Mouse (Mus musculus) cerebellum, postnatal 10 days (tissue): ENCODE measurements around the gene Evc2.

ENCODE experiments used
- DNase-seq, 2 experiments: peaks; one replicate each; pipeline ENCODE4 v3.0.0; 2021; ENCODE audit warnings: mixed read lengths in 2 of 2

Evc2 gene

DNA sequence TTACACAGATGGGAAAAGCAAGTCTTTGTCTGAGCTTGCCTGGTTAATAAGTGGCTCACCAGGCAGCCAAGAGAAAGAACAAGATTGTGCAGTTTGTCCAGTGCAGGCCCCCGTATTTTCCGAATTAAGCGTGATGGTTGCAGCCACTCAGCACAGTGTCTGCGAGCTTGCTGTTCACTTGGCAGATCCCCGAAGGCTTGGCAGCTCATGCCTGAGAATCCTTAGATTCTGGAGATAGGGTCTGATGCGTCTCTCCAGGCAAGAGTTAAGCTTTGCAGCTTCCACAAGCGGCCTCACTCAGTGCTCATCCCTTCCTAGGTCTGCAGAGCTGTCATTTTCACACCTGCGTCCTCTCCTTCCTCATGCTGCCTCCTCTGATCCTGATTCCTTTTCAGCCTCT, 30.5 kb downstream of the Evc2 start:
- peak; percentile 78 to 80 for DNase-seq

- DNase-seq = no peak
Observed at GRCm38 (mm10) chr5:37377376-37377775, 39.1 kb downstream of the Evc2 start.

DNA sequence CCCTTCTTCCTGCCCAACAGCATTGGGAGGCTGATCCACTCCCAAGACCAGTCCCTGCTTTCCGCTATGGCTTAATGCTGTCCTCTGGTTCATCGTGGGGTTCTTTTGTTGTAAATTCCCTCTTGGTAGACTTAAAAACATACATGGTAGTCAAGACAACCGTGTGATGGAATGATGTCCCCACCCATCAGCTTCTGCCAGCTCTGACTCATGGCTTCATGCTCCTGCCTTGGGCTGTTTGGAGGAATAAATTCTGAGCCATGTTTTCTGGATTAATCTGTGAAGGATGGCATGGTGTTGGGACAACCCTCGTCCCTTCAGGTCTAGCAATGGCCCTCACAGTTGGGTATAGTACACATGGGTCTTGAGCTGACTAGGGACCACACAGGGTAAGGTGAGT, 42.3 kb downstream of the Evc2 start:
- no peak for DNase-seq

DNA sequence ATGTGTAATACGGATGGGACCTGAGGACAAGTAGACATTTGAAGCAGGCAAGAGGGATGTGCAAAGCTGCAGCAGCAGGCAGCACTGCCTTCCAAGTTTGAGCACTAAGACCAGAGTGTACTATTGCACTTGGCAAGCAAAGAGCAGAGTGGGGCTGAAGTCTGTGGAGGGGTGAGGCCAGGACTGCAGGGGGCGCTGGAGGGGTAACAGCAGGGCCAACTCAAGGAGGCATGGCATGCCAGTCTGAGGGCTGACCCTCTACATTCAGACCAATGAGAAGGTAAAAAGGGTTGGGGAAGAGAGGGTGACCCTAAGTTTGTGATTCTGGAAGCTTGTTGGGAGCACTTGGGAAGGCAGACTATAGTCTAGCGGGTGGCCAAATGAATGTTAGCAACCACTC, 45.3 kb downstream of the Evc2 start:
- peak; percentile 30 to 32 for DNase-seq

DNA sequence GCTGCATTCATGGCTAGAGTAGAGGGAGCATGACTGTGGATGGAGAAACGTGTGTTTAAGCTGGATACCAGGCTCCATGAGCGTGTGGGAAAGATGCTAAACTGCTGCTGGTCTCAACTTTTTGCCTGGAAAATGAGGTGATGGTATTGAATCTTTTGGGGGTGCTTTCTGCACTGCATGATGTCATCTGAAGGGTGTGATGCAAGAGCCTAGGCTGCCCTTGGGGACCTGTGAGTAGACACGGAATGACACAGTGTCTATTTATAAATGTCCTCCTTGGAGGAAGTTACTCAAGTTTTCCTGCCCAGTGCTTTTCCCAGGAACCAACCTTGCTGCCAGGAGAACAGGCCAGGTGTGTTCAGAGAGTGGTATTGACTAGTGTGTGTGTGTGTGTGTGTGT, 50.3 kb downstream of the Evc2 start:
- DNase-seq = no peak

DNA sequence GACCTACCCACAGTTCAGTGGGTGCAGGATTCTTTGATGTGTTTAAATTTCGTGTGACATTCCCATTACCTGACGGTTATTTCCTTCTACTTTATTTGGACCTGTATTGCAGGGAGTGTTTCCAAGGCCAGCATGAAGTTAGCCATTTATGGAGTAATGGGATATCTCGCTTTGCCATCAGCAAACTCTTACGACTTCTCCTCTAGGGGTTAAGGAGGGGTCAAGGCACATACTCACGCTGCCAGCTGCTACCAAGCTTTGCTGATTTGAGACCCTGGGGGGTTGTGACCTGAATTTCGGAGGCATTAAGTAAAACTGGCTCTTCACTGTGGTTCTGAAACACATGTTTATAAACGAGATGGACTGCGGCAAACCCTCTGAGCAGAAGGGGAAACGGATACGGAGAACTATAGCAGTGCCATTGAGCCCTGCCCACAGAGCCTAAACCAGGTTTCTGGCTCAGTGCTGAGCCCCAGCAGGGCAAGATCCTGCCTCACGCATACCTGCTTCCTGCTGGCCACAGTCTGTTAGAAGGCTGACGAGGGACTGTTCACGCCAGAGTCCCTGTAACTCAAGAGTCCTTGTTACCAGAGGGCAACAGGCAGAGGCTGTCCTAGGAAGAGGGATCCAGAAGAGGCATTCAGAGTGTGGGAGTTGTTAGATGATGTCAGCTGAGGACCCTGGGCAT, 51.7 kb downstream of the Evc2 start:
- DNase-seq = peak; percentile 55 to 64

DNA sequence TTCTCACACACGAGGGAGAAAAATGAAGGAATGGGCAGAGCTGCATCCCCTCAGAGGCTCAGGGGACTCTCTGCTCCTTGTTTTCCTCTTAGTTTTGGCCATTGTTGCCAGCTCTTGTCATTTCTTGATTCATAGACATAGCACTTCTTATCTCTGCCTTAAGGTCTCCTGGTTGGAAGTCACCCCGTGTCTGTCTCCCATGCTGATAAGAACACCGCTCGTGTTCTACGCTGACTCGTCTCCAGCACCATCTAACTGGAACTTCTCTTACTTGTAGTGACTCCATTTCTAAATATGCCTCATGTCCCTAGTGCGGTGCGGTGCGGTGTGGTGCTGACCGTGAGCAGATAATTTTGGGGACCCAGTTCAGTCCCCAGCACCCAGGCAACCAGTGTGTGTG, 52.6 kb downstream of the Evc2 start:
- peak in 1 of 2 experiments; percentile 29 for DNase-seq

- peak; percentile 67 to 77 for DNase-seq
Observed at GRCm38 (mm10) chr5:37391901-37392300, 53.6 kb downstream of the Evc2 start.

- DNase-seq = peak; percentile 76 to 79
Observed at GRCm38 (mm10) chr5:37395172-37396030, 57.1 kb downstream of the Evc2 start.

DNA sequence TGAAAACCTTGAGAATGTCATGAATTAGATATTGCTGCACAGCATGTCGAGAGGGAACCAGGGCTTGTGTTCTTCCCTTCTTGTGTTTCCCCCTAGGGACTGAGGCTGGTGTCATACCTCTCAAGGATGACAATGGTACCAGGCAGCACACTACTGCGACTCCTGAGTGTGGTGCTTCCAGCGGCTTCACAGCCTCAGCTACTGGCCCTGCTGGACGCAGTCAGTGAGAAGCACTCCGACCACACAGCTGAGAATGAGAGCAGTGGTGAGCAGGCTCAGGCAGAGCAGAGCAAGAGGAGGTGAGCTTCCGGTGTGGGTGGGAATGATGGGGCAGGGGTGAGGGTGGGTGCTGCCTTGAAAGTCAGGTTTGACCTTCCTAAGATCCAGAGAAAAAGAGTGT, 80.7 kb downstream of the Evc2 start:
- no peak for DNase-seq

DNA sequence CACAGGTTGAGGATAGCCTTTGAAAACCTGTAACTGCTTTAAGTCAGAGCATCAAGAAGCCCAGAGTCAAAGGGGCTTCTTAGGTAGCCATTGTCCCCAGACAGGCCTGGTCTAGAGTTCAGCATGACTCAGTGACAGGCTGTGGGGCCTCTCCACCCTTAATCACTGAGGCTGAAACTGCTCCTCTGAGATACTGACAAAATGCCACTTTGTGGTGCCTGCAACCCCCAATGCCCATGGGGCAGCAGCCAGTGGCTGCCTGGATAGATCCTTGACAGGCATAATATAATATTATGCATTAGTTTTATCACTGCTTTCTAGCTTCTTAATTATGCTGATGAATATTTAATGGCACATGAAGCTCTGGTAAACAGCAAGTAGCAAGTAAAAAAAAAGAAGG, 88.9 kb downstream of the Evc2 start:
- no peak for DNase-seq

- peak; percentile 27 to 28 for DNase-seq
Observed at GRCm38 (mm10) chr5:37435417-37435816, 97.1 kb downstream of the Evc2 start.

DNA sequence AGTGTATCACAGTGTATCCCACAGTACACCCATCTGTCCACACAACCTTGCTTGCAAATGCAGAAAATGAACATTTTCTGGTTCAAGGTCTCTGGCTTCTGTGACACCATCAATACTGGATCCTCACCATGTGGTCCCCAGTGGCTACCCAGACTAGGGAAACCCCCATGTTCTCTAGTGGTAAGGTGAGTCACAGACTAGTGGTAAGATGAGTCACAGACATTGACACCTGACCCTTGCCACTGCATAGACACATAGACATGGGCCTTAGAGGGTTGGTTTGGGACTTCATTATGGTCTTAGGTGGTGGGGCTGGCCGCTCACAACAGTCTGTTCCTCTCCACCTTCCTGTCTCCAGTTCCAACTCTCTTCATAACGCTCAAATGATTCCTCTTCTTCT, 104.5 kb downstream of the Evc2 start:
- DNase-seq = no peak

- no peak for DNase-seq
Observed at GRCm38 (mm10) chr5:37447546-37447945, 109.2 kb downstream of the Evc2 start.

DNA sequence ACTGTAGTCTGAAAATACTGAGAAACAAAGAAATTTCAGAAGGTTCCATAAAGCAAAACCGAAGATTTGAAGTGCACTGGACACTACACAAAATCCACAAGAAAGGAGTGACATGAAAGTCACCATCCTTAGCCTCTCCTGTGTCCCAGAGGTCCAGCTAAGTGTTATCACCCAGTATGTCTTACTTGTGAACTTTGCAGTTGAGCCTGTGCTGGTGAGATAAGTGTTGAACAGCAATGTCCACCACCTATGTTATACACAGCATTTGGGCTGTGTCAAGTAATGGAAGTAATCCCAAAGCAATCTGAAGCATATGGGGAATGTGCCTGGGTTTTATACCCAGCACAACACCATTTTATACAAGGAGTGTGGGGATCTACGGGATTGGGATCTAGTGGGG, 118.3 kb downstream of the Evc2 start:
- DNase-seq = no peak

DNA sequence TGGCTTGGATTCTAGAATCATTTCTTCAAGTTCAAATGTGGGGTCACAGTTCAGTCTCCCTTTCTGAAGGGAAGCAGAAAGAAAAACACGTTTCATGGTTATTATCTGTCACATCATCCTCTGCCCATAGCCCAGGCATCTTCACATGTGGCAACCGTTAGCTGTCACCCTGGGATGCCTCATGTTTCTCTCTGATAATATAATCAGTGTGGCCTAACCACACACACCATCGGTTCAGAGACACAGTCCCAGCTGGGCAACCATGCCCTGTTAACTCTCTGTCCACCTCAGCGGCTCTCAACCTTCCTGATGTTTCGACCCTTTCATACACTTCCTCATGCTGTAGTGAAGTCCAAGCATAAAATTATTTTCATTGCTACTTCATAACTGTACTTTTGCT, 118.9 kb downstream of the Evc2 start:
- DNase-seq = no peak

DNA sequence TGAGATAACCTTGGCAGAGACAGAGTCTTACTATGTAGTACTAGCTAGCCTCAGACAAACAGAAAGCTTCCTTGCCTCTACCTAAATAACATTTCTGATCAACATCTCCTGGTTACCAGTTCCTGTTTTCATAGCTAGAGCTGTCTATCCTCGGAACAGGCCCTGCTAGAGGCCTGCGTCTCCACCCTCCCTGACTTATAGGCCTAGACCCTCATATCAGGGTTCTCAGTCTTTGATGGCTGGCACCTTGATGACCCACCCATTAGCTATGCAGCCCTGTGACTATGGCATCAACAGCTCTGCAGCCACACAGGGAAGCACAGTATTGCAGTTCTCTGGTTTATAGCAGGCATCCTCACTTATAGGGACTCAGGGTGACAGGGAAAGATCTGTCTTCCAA, 119.5 kb downstream of the Evc2 start:
- DNase-seq = no peak

DNA sequence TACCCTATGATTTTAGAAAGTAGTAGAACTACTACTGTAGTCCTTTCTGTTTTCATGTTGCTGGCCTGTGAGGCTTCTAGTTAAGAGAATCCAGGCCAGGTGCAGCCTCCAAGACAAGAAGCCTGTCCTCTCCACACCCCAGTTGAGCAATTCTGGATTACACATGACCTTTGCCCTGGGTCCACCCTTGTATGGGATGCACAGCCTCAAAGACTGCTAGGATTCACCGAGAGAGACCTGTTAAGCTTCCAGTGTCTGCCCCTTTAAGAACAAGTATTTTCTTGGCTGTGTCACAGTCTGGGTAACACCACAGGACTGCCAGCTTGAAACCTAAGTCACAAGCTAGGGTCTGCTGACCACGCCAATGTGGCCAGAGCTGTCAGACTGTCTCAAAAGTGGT, 119.9 kb downstream of the Evc2 start:
- DNase-seq = no peak

GRCm38 (mm10) chr5:37465461-37465860, 127.2 kb downstream of the Evc2 start:
- peak in 1 of 2 experiments; percentile 7 for DNase-seq

GRCm38 (mm10) chr5:37467646-37468045, 129.3 kb downstream of the Evc2 start:
- no peak for DNase-seq

DNA sequence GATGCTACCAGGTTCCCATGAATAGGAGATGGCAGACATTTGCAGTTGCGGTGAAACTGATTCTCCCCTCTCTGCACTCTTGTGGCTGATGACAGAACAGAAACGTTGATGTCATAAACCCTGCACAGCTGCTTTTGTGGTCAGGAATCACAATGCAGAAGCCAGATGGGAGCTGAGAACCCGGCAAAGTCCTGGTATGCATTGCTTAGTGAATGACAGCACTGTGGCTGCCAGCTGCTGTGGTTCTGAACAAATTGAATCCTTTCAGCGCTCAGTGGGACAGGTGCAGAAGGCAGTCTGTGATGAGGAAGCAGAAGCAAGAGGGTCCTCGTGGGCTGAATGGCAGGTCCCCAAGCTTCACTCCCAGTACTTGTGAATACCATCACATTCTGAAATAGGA, 130.7 kb downstream of the Evc2 start:
- DNase-seq = no peak

DNA sequence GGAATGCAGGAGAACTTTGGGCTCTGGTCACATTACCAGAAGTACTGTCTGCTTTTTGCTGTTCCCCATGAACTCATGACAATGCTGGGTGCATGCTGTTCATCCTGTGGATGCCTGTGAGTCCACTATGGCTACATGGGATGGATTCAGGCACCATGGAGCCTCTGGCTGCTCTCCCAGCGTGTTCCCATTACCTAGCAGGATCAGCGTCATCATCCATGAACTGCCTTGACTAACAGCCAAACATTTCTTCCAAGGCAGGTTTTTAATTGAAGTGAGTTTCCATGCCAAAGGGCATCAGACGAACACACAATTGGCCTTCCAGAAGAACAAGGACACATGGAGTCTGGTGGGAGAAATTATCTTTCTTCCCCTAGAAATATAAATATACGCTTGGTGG, 133.3 kb downstream of the Evc2 start:
- DNase-seq = peak; percentile 73 to 76

- DNase-seq = peak; percentile 80 to 83
Observed at GRCm38 (mm10) chr5:37472025-37472608, 133.8 kb downstream of the Evc2 start.
